Mouse (Mus musculus): Measurements from ENCODE around the gene Prss45. TPM values are rescaled to one million over a fixed set of nuclear protein-coding genes. Genes with fewer than 3 reads are reported as not detected.

Gene Prss45
- total and polyA plus RNA-seq, 3 experiments: not detected

DNA sequence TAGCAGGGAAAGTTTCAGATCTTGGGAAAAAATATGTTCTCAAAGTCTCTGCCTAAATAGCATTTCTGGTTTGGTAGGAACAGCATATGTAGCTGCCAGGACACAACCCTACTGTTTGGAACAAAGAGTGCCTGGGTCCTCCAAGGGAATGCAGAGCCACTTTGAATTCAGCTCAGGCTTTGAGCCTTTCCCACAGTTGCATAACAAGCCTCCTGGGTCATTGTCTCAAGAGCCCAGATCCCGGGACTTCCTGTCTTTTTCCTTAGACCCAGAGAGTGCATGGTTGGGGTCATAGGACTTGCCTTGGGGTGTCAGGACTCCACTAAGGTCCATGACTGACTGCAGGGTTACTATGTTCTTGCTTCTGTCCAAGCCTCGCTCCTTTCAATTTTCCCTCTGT lies 1.7 kb downstream of the Prss45 start:
- no peaks in the 10 kb centered on the region for H3K27me3 ChIP-seq (ENCODE audit: control insufficient read depth in 1 of 2, insufficient read depth in 2 of 2, low read length in 2 of 2)
- H3K9ac ChIP-seq (ENCODE audit: control insufficient read depth, low read depth, low read length, poor library complexity, severe bottlenecking): no peak overlapping the region
- no peaks in the 10 kb centered on the region for H3K36me3 ChIP-seq (ENCODE audit: control insufficient read depth in 1 of 2, insufficient read depth in 2 of 2, low read length in 2 of 2)
- H3K27ac ChIP-seq (ENCODE audit: control insufficient read depth, low read depth, low read length): no peak overlapping the region
- no peak for DNase-seq (ENCODE audit: low read depth, low spot score)
- no peaks in the 10 kb centered on the region for H3K79me2 ChIP-seq (ENCODE audit: control insufficient read depth, insufficient read depth, low read length, poor library complexity)
- no peaks in the 10 kb centered on the region for H3K4me1 ChIP-seq (ENCODE audit: control insufficient read depth in 1 of 2, insufficient read depth in 2 of 2, low read length in 2 of 2)
- H3K4me3 ChIP-seq (ENCODE audit: control insufficient read depth in 1 of 2, insufficient read depth in 1 of 2, low read depth in 2 of 2, low read length in 2 of 2): no peak overlapping the region
- no peaks in the 10 kb centered on the region for H3K9me3 ChIP-seq (replicated peaks; ENCODE audit: insufficient read depth, low read length)
- TF ChIP-seq CHD2 (IDR thresholded peaks at IDR 0.05; ENCODE audit: low read length): no peak
- no peak for TF ChIP-seq E2F4 (IDR thresholded peaks at IDR 0.05; ENCODE audit: borderline replicate concordance, low read depth, low read length)
- no peak for TF ChIP-seq USF1 (IDR thresholded peaks at IDR 0.05; ENCODE audit: low read depth, low read length)
- TF ChIP-seq USF2 (IDR thresholded peaks at IDR 0.05; ENCODE audit: borderline replicate concordance in 1 of 2, insufficient read depth in 1 of 2, low read depth in 1 of 2, low read length in 2 of 2): no peak
- no peak for TF ChIP-seq UBTF (IDR thresholded peaks at IDR 0.05; ENCODE audit: borderline replicate concordance, insufficient read depth, low read depth, low read length)

GRCm38 (mm10) chr9:110840905-110841304 lies 6.5 kb downstream of the Prss45 start:
- no peaks in the 10 kb centered on the region for H3K79me2 ChIP-seq (ENCODE audit: control insufficient read depth, insufficient read depth, low read length, poor library complexity)
- H3K27me3 ChIP-seq (ENCODE audit: control insufficient read depth in 1 of 2, insufficient read depth in 2 of 2, low read length in 2 of 2): no peaks in the 10 kb centered on the region
- DNase-seq (ENCODE audit: low read depth, low spot score): no peak
- no peaks in the 10 kb centered on the region for H3K36me3 ChIP-seq (ENCODE audit: control insufficient read depth in 1 of 2, insufficient read depth in 2 of 2, low read length in 2 of 2)
- no peaks in the 10 kb centered on the region for H3K9me3 ChIP-seq (replicated peaks; ENCODE audit: insufficient read depth, low read length)
- H3K9ac ChIP-seq (ENCODE audit: control insufficient read depth, low read depth, low read length, poor library complexity, severe bottlenecking): no peak overlapping the region
- no peak overlapping the region for H3K4me3 ChIP-seq (ENCODE audit: control insufficient read depth in 1 of 2, insufficient read depth in 1 of 2, low read depth in 2 of 2, low read length in 2 of 2)
- no peaks in the 10 kb centered on the region for H3K4me1 ChIP-seq (ENCODE audit: control insufficient read depth in 1 of 2, insufficient read depth in 2 of 2, low read length in 2 of 2)
- no peak overlapping the region for H3K27ac ChIP-seq (ENCODE audit: control insufficient read depth, low read depth, low read length)
- TF ChIP-seq HCFC1 (IDR thresholded peaks at IDR 0.05; ENCODE audit: low read depth, low read length): no peak
- no peak for TF ChIP-seq ZNF384 (IDR thresholded peaks at IDR 0.05; ENCODE audit: low read depth, low read length)
- no peak for TF ChIP-seq USF1 (IDR thresholded peaks at IDR 0.05; ENCODE audit: low read depth, low read length)
- TF ChIP-seq CTCF (IDR thresholded peaks at IDR 0.05 in 2 of 3, conservative IDR thresholded peaks at IDR 0.05 in 1 of 3; ENCODE audit: control insufficient read depth in 1 of 3, insufficient read depth in 1 of 3, low read depth in 2 of 3, low read length in 3 of 3, poor library complexity in 1 of 3, severe bottlenecking in 1 of 3): no peak
- no peak for TF ChIP-seq MXI1 (IDR thresholded peaks at IDR 0.05; ENCODE audit: low read depth, low read length)
- no peak for TF ChIP-seq RAD21 (IDR thresholded peaks at IDR 0.05; ENCODE audit: low read depth, low read length)
- no peak for TF ChIP-seq MAFK (IDR thresholded peaks at IDR 0.05; ENCODE audit: borderline replicate concordance, low read depth, low read length)
- no peak for TF ChIP-seq USF2 (IDR thresholded peaks at IDR 0.05; ENCODE audit: borderline replicate concordance in 1 of 2, insufficient read depth in 1 of 2, low read depth in 1 of 2, low read length in 2 of 2)
- no peak for TF ChIP-seq ELF1 (IDR thresholded peaks at IDR 0.05; ENCODE audit: low read depth, low read length)
- no peak for TF ChIP-seq ZKSCAN1 (IDR thresholded peaks at IDR 0.05; ENCODE audit: low read depth, low read length)
- no peak for TF ChIP-seq SIN3A (IDR thresholded peaks at IDR 0.05; ENCODE audit: low read length)
- TF ChIP-seq KAT2A (conservative IDR thresholded peaks at IDR 0.05; ENCODE audit: low read depth, low read length): no peak
- TF ChIP-seq NELFE (IDR thresholded peaks at IDR 0.05; ENCODE audit: low read depth, low read length): no peak

All from MEL (cell line).